Mouse (Mus musculus) skeletal muscle tissue, adult 2 months (tissue): ENCODE data around the gene Espl1.

ENCODE experiments used
- DNase-seq: peaks from one replicate; pipeline ENCODE4 v3.0.0-alpha.2; 2012; ENCODE audit warnings: low read depth, low spot score

Gene Espl1

GRCm38 (mm10) chr15:102370727-102371126 is 74.7 kb downstream of the Espl1 start:
- no peak for DNase-seq
